Mouse (Mus musculus) frontal cortex, adult (tissue): ENCODE data around the gene Retn.

Experiments
- ATAC-seq: cut with Nextera tagmentation; 2 replicates; pipeline ENCODE4 v1.9.2; 2017; ENCODE audit warnings: mild to moderate bottlenecking, moderate library complexity, mixed read lengths; ENCODE audit not compliant: low TSS enrichment

The Retn gene

DNA sequence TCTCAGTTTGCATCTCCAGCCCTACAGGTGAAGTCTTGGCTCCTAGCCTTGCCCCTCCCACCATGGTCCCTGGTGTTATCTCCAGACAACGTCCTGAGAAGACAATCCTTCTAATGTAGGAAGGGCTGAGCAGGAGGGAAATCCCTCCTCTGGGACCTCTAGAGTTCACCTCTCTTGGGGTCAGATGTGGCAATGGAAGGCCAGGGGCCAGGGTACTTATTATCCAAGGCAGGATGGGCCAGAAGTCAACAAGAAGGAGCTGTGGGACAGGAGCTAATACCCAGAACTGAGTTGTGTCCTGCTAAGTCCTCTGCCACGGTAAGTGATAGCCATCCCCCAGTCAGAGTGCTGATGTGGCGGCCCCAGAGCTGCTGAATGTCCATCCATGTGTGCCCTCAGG, at the start of gene Retn:
Gene Retn, plus strand, starts transcription at position 245 of the 400 bp plus-strand sequence.
- ATAC-seq: no peak

GRCm38 (mm10) chr8:3606593-3606992, 49.0 kb upstream of the Retn start:
- no peak for ATAC-seq

GRCm38 (mm10) chr8:3607822-3608221, 47.7 kb upstream of the Retn start:
- peak; percentile 21; the same call in 1 of the 2 replicates for ATAC-seq

GRCm38 (mm10) chr8:3609046-3609815, 46.3 kb upstream of the Retn start:
- ATAC-seq: peak; percentile 6; the same call in 1 of the 2 replicates

GRCm38 (mm10) chr8:3609816-3610150, 45.8 kb upstream of the Retn start:
- ATAC-seq: no peak

DNA sequence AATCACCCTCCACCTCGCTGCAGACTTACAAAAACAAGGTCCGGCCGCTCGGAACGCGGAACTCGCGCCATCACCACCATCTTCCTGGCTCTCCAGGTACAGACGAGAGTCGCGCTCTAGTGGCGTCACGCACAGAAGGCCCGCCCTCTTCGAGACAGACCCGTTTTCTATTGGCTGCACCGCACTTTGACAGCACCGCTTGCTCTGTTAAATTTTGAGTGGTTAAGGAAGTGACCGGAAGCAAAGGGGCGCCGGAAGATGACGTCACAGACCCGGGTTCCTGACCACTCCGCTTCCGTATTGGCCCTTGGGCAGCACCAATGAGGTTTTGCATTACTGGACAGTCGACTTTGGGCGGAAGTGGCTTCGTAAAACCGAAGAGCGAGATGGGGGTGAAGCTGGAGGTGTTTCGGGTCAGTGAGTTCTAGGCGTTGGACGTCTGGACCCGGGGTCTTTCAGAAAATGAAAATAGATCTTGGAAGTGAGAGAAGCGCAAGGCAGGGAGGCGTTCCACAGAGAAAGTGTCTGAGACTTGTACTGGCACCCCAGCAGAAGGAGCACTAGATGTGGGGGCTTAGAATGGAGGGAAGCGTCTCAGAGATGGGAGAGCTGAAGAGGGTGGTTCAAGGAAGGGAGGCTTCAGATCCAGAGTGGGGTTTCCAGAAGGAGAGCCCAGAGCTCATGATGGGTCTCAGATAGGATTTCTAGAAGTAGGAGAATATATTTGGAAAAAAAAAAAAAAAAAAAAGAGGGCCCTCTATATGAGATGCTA, 34.2 kb upstream of the Retn start, which contains the start of the genes Xab2 and Pet100:
Gene Xab2, minus strand, starts transcription at position 118 of the 772 bp plus-strand sequence.
Gene Pet100, plus strand, starts transcription at position 350 of the 772 bp plus-strand sequence.
- peak; percentile 93 for ATAC-seq

DNA sequence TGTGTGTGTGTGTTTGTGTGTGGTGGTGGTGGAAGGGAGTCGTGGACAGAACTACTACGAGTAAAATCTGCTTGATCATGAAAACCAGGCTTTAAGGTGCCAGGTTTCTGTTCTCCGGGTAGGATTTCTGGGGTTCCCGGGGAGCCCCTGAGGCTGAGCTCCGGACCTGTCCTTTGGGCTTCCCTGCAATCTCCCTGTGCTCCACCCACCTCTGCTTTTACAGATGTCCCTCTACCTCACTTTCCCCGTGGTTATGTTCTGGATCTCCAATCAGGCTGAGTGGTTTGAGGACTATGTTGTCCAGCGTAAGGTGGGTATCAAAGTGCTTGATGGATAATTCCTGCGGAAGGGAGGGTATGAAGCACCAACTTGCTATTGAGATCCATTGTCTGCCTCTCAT, 33.5 kb upstream of the Retn start:
- no peak for ATAC-seq

GRCm38 (mm10) chr8:3625445-3625844, 30.1 kb upstream of the Retn start, which contains the start of gene Pcp2:
Gene Pcp2, minus strand, starts transcription at chr8:3625545.
- no peak for ATAC-seq

- ATAC-seq: no peak
Measured at GRCm38 (mm10) chr8:3626971-3627370, 28.6 kb upstream of the Retn start.

GRCm38 (mm10) chr8:3628014-3628413, 27.6 kb upstream of the Retn start:
- ATAC-seq: 0 out of 2 replicates have a peak, but pooled peaks have one; percentile 42

GRCm38 (mm10) chr8:3630647-3631477, 24.7 kb upstream of the Retn start, which contains the start of gene Stxbp2:
Gene Stxbp2, plus strand, starts transcription at chr8:3630955.
- peak; percentile 85 for ATAC-seq

- no peak for ATAC-seq
Measured at GRCm38 (mm10) chr8:3631478-3631875, 24.1 kb upstream of the Retn start.

GRCm38 (mm10) chr8:3645804-3646203, 9.8 kb upstream of the Retn start:
- ATAC-seq: no peak; the same call in 1 of the 2 replicates

GRCm38 (mm10) chr8:3646824-3647531, 8.6 kb upstream of the Retn start:
- ATAC-seq: no peak

DNA sequence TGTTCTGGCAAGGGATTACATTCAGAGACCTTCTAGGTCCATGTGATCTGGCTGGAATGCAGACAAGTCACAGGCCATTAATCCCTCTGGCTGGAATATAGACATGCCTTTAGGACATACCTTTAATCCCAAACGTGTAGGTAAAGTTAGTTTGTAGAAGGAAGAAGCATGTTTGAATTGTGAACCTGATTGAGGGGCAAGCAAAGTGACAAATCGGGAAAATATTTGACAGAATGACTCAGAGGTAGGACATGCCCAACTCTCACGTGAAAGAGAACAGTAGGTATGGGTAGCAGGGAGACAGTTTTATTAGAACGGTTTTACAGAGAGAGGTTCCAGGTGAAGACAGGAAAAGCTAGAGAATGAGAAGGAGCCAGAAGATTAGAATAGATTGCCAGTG, 8.0 kb upstream of the Retn start:
- no peak for ATAC-seq

DNA sequence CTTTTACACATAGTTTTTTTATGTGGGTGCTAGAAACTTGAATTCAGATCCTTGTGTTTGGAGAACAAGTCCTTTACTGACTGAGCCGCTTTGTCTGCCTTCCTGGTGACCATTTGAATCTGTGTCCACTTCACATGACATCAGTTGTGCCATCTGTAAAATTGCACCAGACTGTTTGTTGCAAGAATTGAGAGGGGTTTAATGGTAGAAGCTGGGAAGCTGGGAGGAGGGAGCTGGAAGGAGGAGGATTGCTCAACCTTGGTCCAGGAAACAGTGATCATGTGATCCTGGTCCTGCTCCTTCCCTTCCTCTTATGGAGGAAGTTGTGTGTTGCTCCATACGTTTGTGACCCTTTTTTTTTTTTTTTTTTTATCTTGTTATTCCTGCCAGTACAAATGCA, 7.3 kb upstream of the Retn start:
- no peak for ATAC-seq

GRCm38 (mm10) chr8:3648990-3649389, 6.6 kb upstream of the Retn start:
- no peak for ATAC-seq

DNA sequence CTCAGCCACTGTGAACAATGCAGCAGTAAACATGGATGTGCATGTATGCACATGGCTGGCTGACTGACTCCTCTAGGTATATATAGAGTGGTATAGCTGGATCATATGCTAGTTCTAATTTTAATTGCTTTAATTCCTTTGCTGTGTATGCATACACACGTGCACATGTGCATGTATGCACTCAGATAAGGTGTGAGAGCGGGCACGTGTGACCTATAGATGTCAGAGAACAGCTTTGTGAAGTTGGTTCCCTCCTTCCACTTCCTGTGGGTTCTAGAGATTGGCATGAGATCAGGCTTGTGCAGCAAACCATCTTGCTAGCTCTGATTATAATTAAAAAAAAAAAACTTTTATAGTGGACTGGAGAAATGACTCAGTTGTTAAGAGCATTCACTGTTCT, 2.7 kb upstream of the Retn start:
- ATAC-seq: no peak

DNA sequence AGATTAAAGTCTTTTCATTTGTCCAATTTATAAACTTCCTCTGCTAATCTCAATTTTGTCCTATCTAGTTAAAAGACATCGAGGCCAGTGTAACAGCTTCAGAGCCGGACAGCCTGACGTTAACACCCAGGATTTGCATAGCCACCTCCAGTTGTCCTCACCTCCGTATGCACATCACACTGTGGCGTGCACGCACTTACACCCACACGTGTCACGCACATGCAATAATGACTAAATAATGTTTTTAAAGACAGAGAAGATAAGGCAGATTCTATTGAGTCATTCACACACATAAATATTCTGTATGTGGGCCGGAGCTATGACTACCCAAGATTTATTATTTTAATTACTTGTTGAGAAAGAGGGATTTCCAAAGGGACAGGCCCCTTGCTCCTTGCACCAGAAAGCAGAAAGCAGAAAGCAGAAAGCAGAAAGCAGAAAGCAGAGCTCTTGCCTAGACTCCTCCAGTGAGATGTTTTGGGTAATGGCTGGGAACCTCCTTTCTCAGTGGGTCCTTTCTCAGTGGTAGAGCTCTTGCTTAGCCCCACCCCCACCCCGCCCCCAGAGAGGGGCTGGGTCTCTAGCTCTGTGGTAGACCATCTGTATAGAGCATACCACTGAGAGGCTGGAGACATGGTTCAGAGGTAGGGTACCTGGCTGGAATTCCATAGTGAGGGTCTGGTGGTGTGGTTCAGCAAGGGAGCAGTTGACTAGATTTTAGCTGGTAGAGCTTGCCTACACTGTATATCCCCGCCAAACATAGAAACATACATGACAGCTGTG, 653 bp upstream of the Retn start:
- no peak for ATAC-seq

DNA sequence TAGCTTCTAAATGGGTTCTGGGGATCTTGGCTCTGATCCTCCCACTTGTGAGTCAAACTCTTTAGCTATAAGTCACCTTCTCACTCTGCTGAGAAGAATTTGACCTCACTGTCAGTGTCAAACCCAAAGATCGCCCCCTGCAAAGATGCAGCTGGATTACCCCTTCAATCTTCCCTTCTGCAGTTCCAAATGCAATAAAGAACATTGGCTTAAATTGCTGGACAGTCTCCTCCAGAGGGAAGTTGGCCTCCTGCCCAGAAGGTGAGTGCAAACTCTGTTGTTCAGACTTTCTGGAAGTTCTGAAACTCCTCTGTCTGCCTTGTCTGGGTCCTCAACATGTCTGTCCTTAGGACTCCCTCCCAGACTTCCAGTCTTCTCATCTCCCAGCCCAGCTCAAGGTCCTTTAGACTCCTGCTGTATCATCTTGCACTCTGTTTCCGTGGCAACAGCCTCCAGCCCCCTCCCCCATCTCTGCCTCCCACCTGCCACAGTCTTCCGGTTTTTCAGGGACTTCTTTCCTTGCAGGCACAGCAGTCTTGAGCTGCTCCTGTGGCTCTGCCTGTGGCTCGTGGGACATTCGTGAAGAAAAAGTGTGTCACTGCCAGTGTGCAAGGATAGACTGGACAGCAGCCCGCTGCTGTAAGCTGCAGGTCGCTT, 1.3 kb downstream of the Retn start:
- ATAC-seq: 0 out of 2 replicates have a peak, but pooled peaks have one; percentile 13
